Mouse (Mus musculus) stomach, postnatal 0 days (tissue): ENCODE data around the gene Lgals3. TPM values are rescaled to one million over a fixed set of nuclear protein-coding genes. Genes with fewer than 3 reads are reported as not detected.

ENCODE experiments used
- ATAC-seq: fragments of 200-750 bp; cut with Nextera tagmentation; 2 replicates; pipeline ENCODE4 v1.8.0; 2017; ENCODE audit not compliant: low FRiP score, low TSS enrichment
- DNase-seq: peaks from one replicate; pipeline ENCODE4 v3.0.0-alpha.2; 2016; ENCODE audit warnings: low spot score
- H3K27ac ChIP-seq: fragments of 300-500 bp; sonication (generic); replicated peaks from 2 replicates; pipeline ENCODE4 v1.5.1; 2014; ENCODE audit warnings: mild to moderate bottlenecking, control low read depth
- H3K27me3 ChIP-seq: fragments of 300-500 bp; sonication (generic); 2 replicates; pipeline ENCODE4 v1.6.1; 2014; ENCODE audit warnings: low read length; ENCODE audit not compliant: control insufficient read depth, insufficient read depth
- H3K36me3 ChIP-seq: fragments of 300-500 bp; sonication (generic); 2 replicates; pipeline ENCODE4 v1.6.1; 2014; ENCODE audit warnings: low read length, mixed read lengths; ENCODE audit not compliant: control insufficient read depth, insufficient read depth
- H3K4me1 ChIP-seq: fragments of 300-500 bp; sonication (generic); replicated peaks from 2 replicates; pipeline ENCODE4 v1.6.1; 2014; ENCODE audit warnings: antibody characterized with exemption; ENCODE audit not compliant: control insufficient read depth, insufficient read depth
- H3K4me2 ChIP-seq: fragments of 300-500 bp; sonication (generic); replicated peaks from 2 replicates; pipeline ENCODE4 v1.6.1; 2014; ENCODE audit warnings: low read depth, mild to moderate bottlenecking, control low read depth, moderate library complexity
- H3K4me3 ChIP-seq: fragments of 300-500 bp; sonication (generic); 2 replicates; pipeline ENCODE4 v1.5.1; 2014; ENCODE audit warnings: low read depth, low read length, control low read depth
- H3K9ac ChIP-seq: fragments of 300-500 bp; sonication (generic); 2 replicates; pipeline ENCODE4 v1.6.1; 2014; ENCODE audit warnings: mild to moderate bottlenecking, low read length, control low read depth, mixed read lengths
- H3K9me3 ChIP-seq: fragments of 300-500 bp; sonication (generic); 2 replicates; pipeline ENCODE4 v1.6.1; 2016; ENCODE audit warnings: low read length; ENCODE audit not compliant: control insufficient read depth
- CTCF ChIP-seq: IDR thresholded peaks from 2 replicates; pipeline ENCODE4 v1.5.1; 2016; ENCODE audit warnings: antibody characterized with exemption, low read depth, mild to moderate bottlenecking, moderate library complexity
- EP300 ChIP-seq: optimal IDR thresholded peaks from 2 replicates; pipeline ENCODE3; 2016; ENCODE audit warnings: antibody characterized with exemption
- WGBS: fragments of 180-500 bp; shearing (Covaris S2); extraction: QIAGEN DNeasy Blood & Tissue Kit; methylation state at CpG from one replicate; pipeline ENCODE4 v1.1.7; 2014; 5-methylcytosine and 5-hydroxymethylcytosine counted together
- polyA plus RNA-seq: library from polyadenylated mRNA; unstranded; fragments of >200 nt; fragmentation: Nextera tagmentation; extraction: Ambion mirVana; gene quantifications from 2 replicates; pipeline ENCODE4 v1.2.1, GENCODE M21; 2015

Lgals3 gene
- polyA plus RNA-seq, 1 experiment from 2014 or later: 359 TPM

- no peaks in the 10 kb centered on the region for H3K4me1 ChIP-seq
- no peak overlapping the region for H3K4me3 ChIP-seq
- ATAC-seq (no peak), DNase-seq (no peak)
- no peak overlapping the region for H3K4me2 ChIP-seq
- H3K27me3 ChIP-seq: no peaks in the 10 kb centered on the region
- WGBS: 74% methylated on average over 11 of the region's 11 CpGs
- no peaks in the 10 kb centered on the region for H3K9me3 ChIP-seq
- no peak overlapping the region for H3K9ac ChIP-seq
- peaks cover 14% of the 10 kb centered on the region for H3K36me3 ChIP-seq
- no peak overlapping the region for H3K27ac ChIP-seq
- TF ChIP-seq CTCF (no peak), EP300 (no peak)
Measured at GRCm38 (mm10) chr14:47386125-47386524, 18.6 kb downstream of the Lgals3 start.

DNA sequence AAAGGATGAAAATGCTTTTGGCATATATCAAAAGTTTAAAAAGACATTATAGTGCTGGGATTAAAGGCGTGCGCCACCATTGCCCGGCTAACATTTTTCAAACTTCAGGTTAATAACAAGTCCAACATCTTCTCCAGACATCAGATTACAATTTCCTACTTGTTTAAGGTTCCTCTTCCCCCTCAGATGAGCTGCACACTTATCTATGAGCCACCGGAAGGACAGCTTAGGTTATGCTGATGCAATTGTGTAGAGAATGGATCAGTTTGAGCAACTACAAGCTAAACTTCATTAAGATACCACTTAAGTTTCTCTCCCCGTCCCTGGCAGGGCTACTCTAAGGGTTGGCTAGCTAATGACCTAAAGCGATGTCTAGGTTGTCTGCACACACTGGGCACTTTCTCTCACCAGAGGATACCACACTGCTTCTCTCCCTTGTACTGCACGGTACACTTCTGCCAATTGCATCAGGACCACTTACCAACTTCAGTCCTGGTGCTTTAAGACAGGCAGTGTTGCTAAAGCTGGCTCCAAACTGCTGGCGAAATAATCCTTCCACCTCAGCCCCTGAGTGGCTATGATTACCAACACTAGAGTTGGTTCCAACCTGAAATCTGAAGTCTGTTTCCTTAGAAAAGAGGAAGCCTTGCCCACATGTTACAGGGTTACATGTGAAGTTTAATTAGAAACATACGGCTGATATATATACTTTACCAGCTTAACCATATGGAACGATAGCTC, 26.0 kb downstream of the Lgals3 start:
- DNase-seq: no peak
- Histone ChIP-seq H3K4me3 (no peak overlapping the region), H3K4me2 (no peak overlapping the region), H3K9ac (no peak overlapping the region), H3K36me3 (peaks cover 17% of the 10 kb centered on the region), H3K27me3 (no peaks in the 10 kb centered on the region), H3K4me1 (no peaks in the 10 kb centered on the region), H3K27ac (no peak overlapping the region), H3K9me3 (no peaks in the 10 kb centered on the region)
- TF ChIP-seq EP300 (no peak), CTCF (no peak)
- no peak for ATAC-seq
- 92% methylated on average over 10 of the region's 10 CpGs for WGBS

DNA sequence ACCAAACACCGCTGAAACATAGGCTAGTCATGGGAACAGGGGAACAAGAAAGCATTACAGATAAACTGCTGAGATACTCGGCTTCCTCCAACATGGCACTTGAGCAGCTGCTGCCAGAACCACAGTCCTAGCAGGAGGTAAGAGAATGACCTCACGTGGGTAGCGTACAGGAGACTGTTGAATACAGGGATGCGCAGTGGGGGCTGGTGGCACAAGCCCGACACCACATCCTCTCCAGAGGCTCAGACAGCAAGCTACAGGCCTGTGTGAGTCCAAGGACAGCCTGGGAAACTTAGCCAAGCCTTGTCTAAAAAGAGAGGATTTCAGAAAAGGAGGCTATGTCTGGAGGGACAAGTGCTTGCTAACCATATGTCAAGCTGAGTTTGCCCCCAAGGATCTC, 27.5 kb downstream of the Lgals3 start:
- no peak for DNase-seq
- no peak for ATAC-seq
- no peaks in the 10 kb centered on the region for H3K27me3 ChIP-seq
- 98% methylated on average over 6 of the region's 6 CpGs for WGBS
- no peaks in the 10 kb centered on the region for H3K4me1 ChIP-seq
- no peaks in the 10 kb centered on the region for H3K9me3 ChIP-seq
- H3K36me3 ChIP-seq: peaks cover 10% of the 10 kb centered on the region
- no peak overlapping the region for H3K27ac ChIP-seq
- no peak overlapping the region for H3K4me2 ChIP-seq
- H3K4me3 ChIP-seq: no peak overlapping the region
- H3K9ac ChIP-seq: no peak overlapping the region
- TF ChIP-seq EP300: no peak
- TF ChIP-seq CTCF: no peak

GRCm38 (mm10) chr14:47395462-47396026, 28.0 kb downstream of the Lgals3 start:
- H3K9ac ChIP-seq: no peak overlapping the region
- no peaks in the 10 kb centered on the region for H3K27me3 ChIP-seq
- WGBS: 73% methylated on average over 15 of the region's 15 CpGs
- peaks cover 8% of the 10 kb centered on the region for H3K36me3 ChIP-seq
- TF ChIP-seq CTCF: no peak
- no peak for TF ChIP-seq EP300
- DNase-seq: no peak
- H3K9me3 ChIP-seq: no peaks in the 10 kb centered on the region
- no peak overlapping the region for H3K4me2 ChIP-seq
- no peaks in the 10 kb centered on the region for H3K4me1 ChIP-seq
- no peak for ATAC-seq
- peak overlapping the region; percentile 1; the same call in 1 of the 2 replicates for H3K27ac ChIP-seq
- no peak overlapping the region for H3K4me3 ChIP-seq

DNA sequence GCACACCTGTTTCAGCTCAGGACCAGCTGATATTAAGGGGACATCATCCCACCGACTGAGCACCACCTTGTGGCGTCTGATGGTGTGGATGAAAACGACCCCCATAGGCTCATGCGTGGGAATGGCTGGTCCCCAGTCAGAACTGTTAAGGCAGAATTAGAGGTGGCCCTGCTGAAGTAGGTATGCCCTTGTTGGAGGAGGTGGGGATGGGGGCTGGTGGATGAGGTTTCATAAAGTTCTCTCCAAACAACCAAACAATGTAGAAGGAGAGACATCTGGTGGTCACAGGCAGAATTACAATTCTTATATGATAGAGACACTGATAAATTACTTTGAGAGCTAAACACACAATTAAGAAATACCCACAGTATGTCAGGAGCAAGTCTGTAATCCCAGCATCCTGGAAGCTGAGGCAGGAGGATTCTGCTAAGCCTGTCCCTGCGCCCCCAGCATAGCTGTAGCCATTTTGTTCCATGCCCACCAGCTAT, 28.7 kb downstream of the Lgals3 start:
- 65% methylated on average over 5 of the region's 5 CpGs for WGBS
- TF ChIP-seq CTCF: peak; percentile 79; the same call in 1 of the 2 replicates
- no peak for TF ChIP-seq EP300
- Histone ChIP-seq H3K36me3 (peaks cover 8% of the 10 kb centered on the region), H3K9me3 (no peaks in the 10 kb centered on the region), H3K27me3 (no peaks in the 10 kb centered on the region), H3K27ac (0 out of 2 replicates have a peak overlapping the region, but pooled peaks have one; percentile 1), H3K4me3 (no peak overlapping the region), H3K9ac (no peak overlapping the region), H3K4me1 (no peaks in the 10 kb centered on the region), H3K4me2 (no peak overlapping the region)
- peak; percentile 40; the same call in 1 of the 2 replicates for ATAC-seq
- peak; percentile 36 for DNase-seq

DNA sequence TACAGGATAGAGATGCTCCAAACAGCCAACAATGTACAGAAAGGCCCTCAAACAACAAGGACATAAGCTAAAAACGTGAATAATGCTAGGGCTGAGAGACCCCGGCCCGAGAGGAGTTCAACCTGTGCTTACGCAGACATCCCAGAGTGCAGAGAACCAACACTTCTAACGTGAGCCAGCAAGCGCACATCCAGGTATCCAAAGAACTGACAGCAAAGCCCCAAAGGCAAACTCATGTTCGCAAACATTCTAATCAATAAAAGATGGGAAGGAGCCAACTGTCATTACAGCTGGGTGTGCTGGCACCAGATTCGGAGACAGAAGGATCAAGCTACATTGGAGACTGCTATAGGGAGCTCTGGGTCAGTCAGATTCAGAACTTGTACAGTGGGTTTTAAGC, 35.2 kb downstream of the Lgals3 start:
- WGBS: 89% methylated on average over 8 of the region's 8 CpGs
- Histone ChIP-seq H3K9me3 (no peaks in the 10 kb centered on the region), H3K4me3 (no peak overlapping the region), H3K4me2 (no peak overlapping the region), H3K36me3 (peaks cover 7% of the 10 kb centered on the region; the same call in 1 of the 2 replicates), H3K27ac (no peak overlapping the region), H3K4me1 (no peaks in the 10 kb centered on the region), H3K9ac (no peak overlapping the region), H3K27me3 (no peaks in the 10 kb centered on the region)
- DNase-seq (no peak), ATAC-seq (no peak)
- TF ChIP-seq CTCF: no peak
- no peak for TF ChIP-seq EP300
